Mouse (Mus musculus) layer of hippocampus, postnatal 25 days (tissue): ENCODE measurements around the gene Gm47791. TPM values are rescaled to one million over a fixed set of nuclear protein-coding genes. Genes with fewer than 3 reads are reported as not detected.

Source experiments
- DNase-seq, 2 experiments: peaks; one replicate each; pipeline ENCODE4 v3.0.0; 2022; ENCODE audit warnings: mixed read lengths in 2 of 2, low spot score in 1 of 2; ENCODE audit errors: extremely low spot score in 1 of 2
- total RNA-seq, 2 experiments: library from RNA; stranded (reverse); gene quantifications; 2 replicates each; pipeline ENCODE4 v1.2.3; 2021

The Gm47791 gene
- total RNA-seq, 2 experiments from 2014 or later = not detected

GRCm38 (mm10) chr1:82725026-82725874 is 45.8 kb downstream of the Gm47791 start:
- DNase-seq = peak in 1 of 2 experiments; percentile 19

- DNase-seq = peak; percentile 83 to 90
Measured at GRCm38 (mm10) chr1:82724339-82725025, 46.6 kb downstream of the Gm47791 start, which contains the start of gene Mff. Mff (plus strand) TSS chr1:82724890.

Other genes starting within 250 kb of the Gm47791 start
- gene Col4a4, start 184.4 kb downstream of the Gm47791 start, total RNA-seq = under 1 TPM; 0.42 to 0.96 TPM
- gene Col4a3, start 184.3 kb downstream of the Gm47791 start, total RNA-seq = under 1 TPM; 0.34 to 0.59 TPM
- gene Mff, start 46.4 kb downstream of the Gm47791 start, total RNA-seq = 100 to 1,000 TPM; 233 to 257 TPM
- gene Tm4sf20, start 2.8 kb downstream of the Gm47791 start, total RNA-seq = not detected
- gene Agfg1, start 68.2 kb upstream of the Gm47791 start, total RNA-seq = 10 to 100 TPM; 75.6 to 80.8 TPM
- gene A030005L19Rik, start 142.1 kb upstream of the Gm47791 start, total RNA-seq = under 1 TPM; 0.47 to 0.63 TPM
- gene A030014E15Rik, start 153.7 kb upstream of the Gm47791 start, total RNA-seq = not detected
- gene Gm6217, start 160.2 kb upstream of the Gm47791 start, total RNA-seq = not detected
- not detected for gene A030003K21Rik, start 172.1 kb upstream of the Gm47791 start, total RNA-seq
- gene Gm7544, start 184.8 kb upstream of the Gm47791 start, total RNA-seq = not detected
- gene Gm47955, start 189.0 kb upstream of the Gm47791 start, total RNA-seq = not detected
- not detected for gene Gm47959, start 229.3 kb upstream of the Gm47791 start, total RNA-seq